Mouse (Mus musculus) megakaryocyte, embryonic 14.5 days (primary cell): ENCODE data around the gene Mrpl18.

Experiments used
- FLI1 ChIP-seq: IDR thresholded peaks from 2 replicates; pipeline ENCODE4 v1.6.1; 2012; ENCODE audit warnings: low read length, inconsistent platforms, mixed read lengths
- GATA1 ChIP-seq: IDR thresholded peaks from 3 replicates; pipeline ENCODE4 v1.6.1; 2012; ENCODE audit warnings: mixed read lengths, low read length, inconsistent platforms, borderline replicate concordance

DNA sequence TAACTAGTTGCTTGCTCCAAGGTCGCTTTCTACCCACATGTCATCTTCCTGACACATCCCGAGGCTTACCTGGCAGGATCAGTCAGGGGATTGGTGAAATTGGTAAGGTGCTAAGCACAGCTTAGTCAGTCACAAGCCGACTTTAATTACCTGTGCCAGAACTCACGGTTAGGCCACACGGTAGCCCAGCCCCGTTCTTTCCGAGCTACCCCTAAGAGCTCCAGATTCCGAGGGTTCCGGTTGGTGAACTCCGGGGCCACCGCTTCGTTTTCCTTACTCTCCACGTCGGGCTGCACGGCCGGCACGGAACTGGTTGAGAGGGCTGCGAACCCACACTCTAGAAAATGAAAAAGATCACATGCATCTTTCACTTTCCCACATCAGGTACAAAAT is 661 bp downstream of the Mrpl18 start, which contains the start of gene Tcp1:
- TF ChIP-seq GATA1 (no peak), FLI1 (no peak)
